ENCODE assay signal across 13 mouse cellular contexts in genomic region chr1:4703316-4703715, GRCm38 (mm10).
"Had no signal": no experiment of that assay in that cellular context is flagged by ENCODE, and none has a peak within 500 bp of the region (broad histone marks: within the 10 kb centered on the region; RNA-seq: fewer than 3 reads in every experiment).

No protein-coding gene starts in this region.

- DNase-seq: lung, adult 18-20 months; lung, embryonic 14.5 days; lung, postnatal 10 days; lung, postnatal 4 days; midbrain, embryonic 14.5 days; retina, postnatal 1 day; right cerebral cortex, postnatal 25 days; right cerebral cortex, postnatal 4 days; spleen, adult 18-20 months; thymus, adult 2 months; thymus, postnatal 25 days; thymus, postnatal 4 days had no signal

- ATAC-seq: midbrain, embryonic 16.5 days had no signal
